Mouse (Mus musculus) liver, embryonic 12.5 days (tissue): ENCODE data around the gene Abcc5. TPM values are rescaled to one million over a fixed set of nuclear protein-coding genes. Genes with fewer than 3 reads are reported as not detected.
"Not testable (repeated sequence)": the region's sequence is repeated elsewhere in the genome, so short reads cannot be mapped to it uniquely, and the experiment has no call there.

Source experiments
- ATAC-seq: fragments of 200-750 bp; cut with Nextera tagmentation; 2 replicates; pipeline ENCODE4 v1.8.0; 2017; ENCODE audit warnings: moderate number of reproducible peaks, mild to moderate bottlenecking, moderate library complexity
- H3K27ac ChIP-seq: fragments of 300-500 bp; sonication (generic); 2 replicates; pipeline ENCODE4 v1.5.1; 2016; ENCODE audit warnings: mild to moderate bottlenecking
- H3K27me3 ChIP-seq: fragments of 300-500 bp; sonication (generic); replicated peaks from 2 replicates; pipeline ENCODE4 v1.6.1; 2016; ENCODE audit warnings: mild to moderate bottlenecking, moderate library complexity
- H3K36me3 ChIP-seq: fragments of 300-500 bp; sonication (generic); 2 replicates; pipeline ENCODE4 v1.6.1; 2016; ENCODE audit warnings: mild to moderate bottlenecking, moderate library complexity
- H3K4me1 ChIP-seq: fragments of 300-500 bp; sonication (generic); 2 replicates; pipeline ENCODE4 v1.6.1; 2016
- H3K4me2 ChIP-seq: fragments of 300-500 bp; sonication (generic); 2 replicates; pipeline ENCODE4 v1.6.1; 2016; ENCODE audit warnings: mild to moderate bottlenecking, moderate library complexity
- H3K4me3 ChIP-seq: fragments of 300-500 bp; sonication (generic); 2 replicates; pipeline ENCODE4 v1.5.1; 2016; ENCODE audit warnings: mild to moderate bottlenecking, moderate library complexity
- H3K9ac ChIP-seq: fragments of 300-500 bp; sonication (generic); 2 replicates; pipeline ENCODE4 v1.6.1; 2016; ENCODE audit warnings: mild to moderate bottlenecking, moderate library complexity
- H3K9me3 ChIP-seq: fragments of 300-500 bp; sonication (generic); replicated peaks from 2 replicates; pipeline ENCODE4 v1.6.1; 2016; ENCODE audit warnings: mild to moderate bottlenecking, moderate library complexity
- WGBS: fragments of 180-500 bp; shearing (Covaris S2); methylation state at CpG from one replicate; pipeline ENCODE4 v1.1.7; 2016; ENCODE audit not compliant: insufficient replicate concordance; 5-methylcytosine and 5-hydroxymethylcytosine counted together
- polyA plus RNA-seq: library from polyadenylated mRNA; unstranded; fragments of >200 nt; fragmentation: Nextera tagmentation; extraction: Ambion mirVana; gene quantifications from 2 replicates; pipeline ENCODE4 v1.2.1, GENCODE M21; 2016

The Abcc5 gene
- polyA plus RNA-seq = 28.6 and 30.3 TPM in 2 replicates

GRCm38 (mm10) chr16:20425855-20426598 lies at the start of gene Abcc5:
TSS of gene Abcc5 (minus strand) at chr16:20426394.
- Histone ChIP-seq H3K27me3 (no peaks in the 10 kb centered on the region), H3K4me1 (peaks cover 50% of the 10 kb centered on the region), H3K27ac (peak within 1 kb of the TSS; percentile 90), H3K4me2 (peak within 1 kb of the TSS; percentile 89), H3K9ac (peak within 1 kb of the TSS; percentile 83), H3K36me3 (peaks cover 13% of the 10 kb centered on the region), H3K4me3 (peak within 1 kb of the TSS; percentile 82), H3K9me3 (no peaks in the 10 kb centered on the region)
- ATAC-seq = peak; percentile 89
- WGBS = under 1% methylated on average over 62 of the region's 62 CpGs

GRCm38 (mm10) chr16:20475335-20475734 lies 49.1 kb upstream of the Abcc5 start:
- H3K27me3 ChIP-seq = no peaks in the 10 kb centered on the region
- WGBS = 82% methylated on average over 1 of the region's 1 CpGs
- no peak overlapping the region for H3K27ac ChIP-seq
- no peak for ATAC-seq
- H3K9ac ChIP-seq = no peak overlapping the region
- H3K36me3 ChIP-seq = no peaks in the 10 kb centered on the region
- H3K4me3 ChIP-seq = no peak overlapping the region
- H3K9me3 ChIP-seq = no peaks in the 10 kb centered on the region
- no peaks in the 10 kb centered on the region; the same call in 1 of the 2 replicates for H3K4me1 ChIP-seq
- H3K4me2 ChIP-seq = no peak overlapping the region

- Histone ChIP-seq H3K9ac (no peak overlapping the region), H3K4me1 (no peaks in the 10 kb centered on the region; the same call in 1 of the 2 replicates), H3K9me3 (no peaks in the 10 kb centered on the region), H3K4me3 (no peak overlapping the region), H3K4me2 (no peak overlapping the region), H3K36me3 (no peaks in the 10 kb centered on the region), H3K27ac (no peak overlapping the region), H3K27me3 (no peaks in the 10 kb centered on the region)
- WGBS = 72% methylated on average over 6 of the region's 6 CpGs
- ATAC-seq = no peak
Measured at GRCm38 (mm10) chr16:20474786-20475185, 48.6 kb upstream of the Abcc5 start.

- H3K4me1 ChIP-seq = no peaks in the 10 kb centered on the region; the same call in 1 of the 2 replicates
- WGBS = 69% methylated on average over 8 of the region's 8 CpGs
- no peak overlapping the region for H3K4me2 ChIP-seq
- H3K27ac ChIP-seq = no peak overlapping the region
- H3K4me3 ChIP-seq = no peak overlapping the region
- ATAC-seq = no peak
- no peaks in the 10 kb centered on the region for H3K27me3 ChIP-seq
- H3K9me3 ChIP-seq = no peaks in the 10 kb centered on the region
- no peak overlapping the region for H3K9ac ChIP-seq
- no peaks in the 10 kb centered on the region for H3K36me3 ChIP-seq
Measured at GRCm38 (mm10) chr16:20474211-20474610, 48.0 kb upstream of the Abcc5 start.

- no peaks in the 10 kb centered on the region for H3K9me3 ChIP-seq
- no peak overlapping the region for H3K4me2 ChIP-seq
- H3K27me3 ChIP-seq = no peaks in the 10 kb centered on the region
- no peak overlapping the region for H3K27ac ChIP-seq
- no peaks in the 10 kb centered on the region; the same call in 1 of the 2 replicates for H3K4me1 ChIP-seq
- ATAC-seq = no peak
- no peak overlapping the region for H3K9ac ChIP-seq
- 76% methylated on average over 1 of the region's 1 CpGs for WGBS
- no peak overlapping the region for H3K4me3 ChIP-seq
- H3K36me3 ChIP-seq = no peaks in the 10 kb centered on the region
Measured at GRCm38 (mm10) chr16:20473748-20474147, 47.6 kb upstream of the Abcc5 start.

- Histone ChIP-seq H3K9ac (no peak overlapping the region), H3K27ac (no peak overlapping the region), H3K4me1 (no peaks in the 10 kb centered on the region; the same call in 1 of the 2 replicates), H3K4me3 (no peak overlapping the region), H3K9me3 (no peaks in the 10 kb centered on the region), H3K27me3 (no peaks in the 10 kb centered on the region), H3K4me2 (no peak overlapping the region), H3K36me3 (no peaks in the 10 kb centered on the region)
- no peak for ATAC-seq
- WGBS = 58% methylated on average over 1 of the region's 1 CpGs
Measured at GRCm38 (mm10) chr16:20471686-20472085, 45.5 kb upstream of the Abcc5 start.

- Histone ChIP-seq H3K4me2 (no peak overlapping the region), H3K4me1 (no peaks in the 10 kb centered on the region), H3K27me3 (no peaks in the 10 kb centered on the region), H3K9ac (no peak overlapping the region), H3K27ac (no peak overlapping the region), H3K9me3 (no peaks in the 10 kb centered on the region), H3K4me3 (no peak overlapping the region), H3K36me3 (no peaks in the 10 kb centered on the region)
- WGBS = 64% methylated on average over 2 of the region's 2 CpGs
- ATAC-seq = no peak
Measured at GRCm38 (mm10) chr16:20470981-20471380, 44.8 kb upstream of the Abcc5 start.

GRCm38 (mm10) chr16:20464725-20465124 lies 38.5 kb upstream of the Abcc5 start:
- H3K4me3 ChIP-seq = no peak overlapping the region
- H3K9ac ChIP-seq = no peak overlapping the region
- ATAC-seq = no peak
- H3K4me2 ChIP-seq = no peak overlapping the region
- no peaks in the 10 kb centered on the region for H3K27me3 ChIP-seq
- no peaks in the 10 kb centered on the region for H3K9me3 ChIP-seq
- H3K36me3 ChIP-seq = no peaks in the 10 kb centered on the region
- no peak overlapping the region for H3K27ac ChIP-seq
- no peaks in the 10 kb centered on the region for H3K4me1 ChIP-seq

GRCm38 (mm10) chr16:20458736-20459135 lies 32.5 kb upstream of the Abcc5 start:
- not testable (repeated sequence) for H3K4me3 ChIP-seq, H3K9me3 ChIP-seq, H3K4me1 ChIP-seq, H3K36me3 ChIP-seq, H3K27ac ChIP-seq, H3K9ac ChIP-seq, ATAC-seq, H3K27me3 ChIP-seq, H3K4me2 ChIP-seq
- WGBS = 72% methylated on average over 5 of the region's 5 CpGs

- no peak overlapping the region for H3K4me2 ChIP-seq
- H3K27ac ChIP-seq = no peak overlapping the region
- WGBS = 28% methylated on average over 1 of the region's 1 CpGs
- H3K9me3 ChIP-seq = no peaks in the 10 kb centered on the region
- H3K27me3 ChIP-seq = no peaks in the 10 kb centered on the region
- no peaks in the 10 kb centered on the region for H3K4me1 ChIP-seq
- no peaks in the 10 kb centered on the region for H3K36me3 ChIP-seq
- no peak overlapping the region for H3K4me3 ChIP-seq
- no peak overlapping the region for H3K9ac ChIP-seq
- ATAC-seq = no peak
Measured at GRCm38 (mm10) chr16:20456106-20456505, 29.9 kb upstream of the Abcc5 start.

- H3K4me2 ChIP-seq = no peak overlapping the region
- no peak overlapping the region for H3K4me3 ChIP-seq
- no peaks in the 10 kb centered on the region for H3K36me3 ChIP-seq
- WGBS = 84% methylated on average over 6 of the region's 6 CpGs
- no peaks in the 10 kb centered on the region for H3K27me3 ChIP-seq
- ATAC-seq = no peak
- no peak overlapping the region for H3K27ac ChIP-seq
- no peaks in the 10 kb centered on the region for H3K9me3 ChIP-seq
- no peak overlapping the region for H3K9ac ChIP-seq
- H3K4me1 ChIP-seq = no peaks in the 10 kb centered on the region
Measured at GRCm38 (mm10) chr16:20454155-20454654, 28.0 kb upstream of the Abcc5 start.

- Histone ChIP-seq H3K4me3 (no peak overlapping the region), H3K27ac (no peak overlapping the region), H3K4me1 (no peaks in the 10 kb centered on the region), H3K27me3 (no peaks in the 10 kb centered on the region), H3K9me3 (no peaks in the 10 kb centered on the region), H3K36me3 (no peaks in the 10 kb centered on the region), H3K9ac (no peak overlapping the region), H3K4me2 (no peak overlapping the region)
- no peak for ATAC-seq
- 60% methylated on average over 6 of the region's 6 CpGs for WGBS
Measured at GRCm38 (mm10) chr16:20451774-20452173, 25.6 kb upstream of the Abcc5 start.
